Mouse (Mus musculus): ENCODE data around the gene Inafm2. TPM values are rescaled to one million over a fixed set of nuclear protein-coding genes. Genes with fewer than 3 reads are reported as not detected.

Gene Inafm2
- total RNA-seq, 2 experiments from 2014 or later, result 62.1 to 66.7 TPM

- peak in 1 of 2 experiments; percentile 7 for DNase-seq (ENCODE audit: low spot score in 2 of 2)
- no peak for TF ChIP-seq CTCF (conservative IDR thresholded peaks at IDR 0.05)
- no peak overlapping the region for H3K4me3 ChIP-seq
- H3K27ac ChIP-seq, result no peak overlapping the region
These were observed 6.6 kb downstream of the Inafm2 start for GRCm38 (mm10) chr2:118751896-118752791.

- no peak for TF ChIP-seq CTCF (conservative IDR thresholded peaks at IDR 0.05)
- Histone ChIP-seq H3K27ac (no peak overlapping the region), H3K4me3 (no peak overlapping the region)
- no peak for DNase-seq (ENCODE audit: low spot score in 2 of 2)
These were observed 7.2 kb downstream of the Inafm2 start for GRCm38 (mm10) chr2:118752792-118753108.

- no peak for DNase-seq (ENCODE audit: low spot score in 2 of 2)
- Histone ChIP-seq H3K4me3 (no peak overlapping the region), H3K27ac (no peak overlapping the region)
- TF ChIP-seq CTCF (conservative IDR thresholded peaks at IDR 0.05), result no peak
These were observed 8.6 kb downstream of the Inafm2 start for GRCm38 (mm10) chr2:118754143-118754542.

GRCm38 (mm10) chr2:118755407-118755806 lies 9.8 kb downstream of the Inafm2 start:
- TF ChIP-seq CTCF (conservative IDR thresholded peaks at IDR 0.05), result no peak
- H3K4me3 ChIP-seq, result no peak overlapping the region
- peak overlapping the region; percentile 23; the same call in 1 of the 2 replicates for H3K27ac ChIP-seq
- no peak for DNase-seq (ENCODE audit: low spot score in 2 of 2)

GRCm38 (mm10) chr2:118756103-118756502 lies 10.5 kb downstream of the Inafm2 start:
- no peak for TF ChIP-seq CTCF (conservative IDR thresholded peaks at IDR 0.05)
- Histone ChIP-seq H3K4me3 (no peak overlapping the region), H3K27ac (peak overlapping the region; percentile 23; the same call in 1 of the 2 replicates)
- DNase-seq (ENCODE audit: low spot score in 2 of 2), result peak in 1 of 2 experiments; percentile 74

GRCm38 (mm10) chr2:118759828-118760227 lies 14.3 kb downstream of the Inafm2 start:
- DNase-seq (ENCODE audit: low spot score in 2 of 2), result no peak

GRCm38 (mm10) chr2:118760311-118761025 lies 14.9 kb downstream of the Inafm2 start:
- DNase-seq (ENCODE audit: low spot score in 2 of 2), result peak in 1 of 2 experiments; percentile 7
- H3K4me3 ChIP-seq, result no peak overlapping the region
- peak overlapping the region; percentile 99 for H3K27ac ChIP-seq
- TF ChIP-seq CTCF (conservative IDR thresholded peaks at IDR 0.05), result no peak

More at GRCm38 (mm10) chr2:118759828-118760227, 14.3 kb downstream of the Inafm2 start:
- Histone ChIP-seq H3K4me3 (no peak overlapping the region), H3K27ac (no peak overlapping the region)
- TF ChIP-seq CTCF (conservative IDR thresholded peaks at IDR 0.05), result peak; percentile 75

- peak; percentile 58 for TF ChIP-seq CTCF (conservative IDR thresholded peaks at IDR 0.05)
- Histone ChIP-seq H3K27ac (peak overlapping the region; percentile 99), H3K4me3 (peak overlapping the region; percentile 48)
- peak in 1 of 2 experiments; percentile 24 for DNase-seq (ENCODE audit: low spot score in 2 of 2)
These were observed 15.8 kb downstream of the Inafm2 start for GRCm38 (mm10) chr2:118761358-118761757.

GRCm38 (mm10) chr2:118761906-118762783 lies 16.6 kb downstream of the Inafm2 start, which contains the start of gene Ccdc9b:
Gene Ccdc9b, minus strand, starts transcription at chr2:118762661.
- peak; percentile 86 for DNase-seq (ENCODE audit: low spot score in 2 of 2)
- peak within 1 kb of the TSS; percentile 99 for H3K27ac ChIP-seq
- 0 out of 2 replicates have a peak, but pooled peaks have one; percentile 6 for TF ChIP-seq CTCF (conservative IDR thresholded peaks at IDR 0.05)
- peak within 1 kb of the TSS; percentile 48 for H3K4me3 ChIP-seq

- Histone ChIP-seq H3K27ac (peak overlapping the region; percentile 99), H3K4me3 (peak overlapping the region; percentile 48)
- DNase-seq (ENCODE audit: low spot score in 2 of 2), result no peak
- no peak for TF ChIP-seq CTCF (conservative IDR thresholded peaks at IDR 0.05)
These were observed 17.2 kb downstream of the Inafm2 start for GRCm38 (mm10) chr2:118762784-118763148.

- DNase-seq (ENCODE audit: low spot score in 2 of 2), result peak in 1 of 2 experiments; percentile 85
- peak overlapping the region; percentile 99 for H3K27ac ChIP-seq
- no peak overlapping the region for H3K4me3 ChIP-seq
- no peak for TF ChIP-seq CTCF (conservative IDR thresholded peaks at IDR 0.05)
These were observed 17.9 kb downstream of the Inafm2 start for GRCm38 (mm10) chr2:118763469-118763868.

GRCm38 (mm10) chr2:118764094-118764831 lies 18.7 kb downstream of the Inafm2 start:
- peak; percentile 61 to 74 for DNase-seq (ENCODE audit: low spot score in 2 of 2)
- Histone ChIP-seq H3K27ac (peak overlapping the region; percentile 77), H3K4me3 (no peak overlapping the region)
- peak; percentile 85 for TF ChIP-seq CTCF (conservative IDR thresholded peaks at IDR 0.05)

Data from layer of hippocampus, adult 2 months (tissue).